Mouse (Mus musculus): ENCODE measurements at regions not wholly inside any gene's neighbourhood (a gene's known extent, or its start where the extent isn't known, plus 50 kb on each side); places are given as distances from the start of the nearest gene placed in this dataset.

GRCm38 (mm10) chrX:70006113-70006512, 61.0 kb downstream of the 1700020N15Rik start:
- no peaks in the 10 kb centered on the region for H3K4me1 ChIP-seq
- peak; percentile 95 for ATAC-seq (replicated peaks; ENCODE audit: low FRiP score)
- H3K27me3 ChIP-seq, result no peaks in the 10 kb centered on the region
- H3K4me3 ChIP-seq (replicated peaks), result no peak overlapping the region
- no peak overlapping the region for H3K4me2 ChIP-seq
- H3K36me3 ChIP-seq, result no peaks in the 10 kb centered on the region
- H3K9me3 ChIP-seq (replicated peaks), result no peaks in the 10 kb centered on the region
- no peak overlapping the region for H3K9ac ChIP-seq
- H3K27ac ChIP-seq, result no peak overlapping the region
- 14% methylated on average over 2 of the region's 2 CpGs for WGBS

DNA sequence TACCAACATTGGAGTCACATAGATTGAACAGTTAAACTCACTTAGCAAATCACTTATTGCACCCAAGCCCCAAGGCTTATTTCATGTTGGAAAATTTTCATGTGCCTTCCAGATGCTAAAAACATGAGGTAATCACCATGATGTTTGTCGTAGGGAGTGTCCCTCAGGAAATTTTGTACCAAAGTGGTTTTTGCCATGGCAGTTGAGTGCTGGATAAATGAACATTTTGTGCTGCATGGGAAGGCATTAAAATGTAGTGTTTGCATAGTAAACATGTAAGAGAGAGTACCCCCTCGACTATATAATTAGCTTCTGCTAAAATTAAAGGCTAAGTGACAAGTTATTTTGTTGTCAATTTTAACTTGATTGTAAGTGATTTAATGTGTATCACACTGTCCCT, 62.0 kb downstream of the 1700020N15Rik start:
- no peaks in the 10 kb centered on the region for H3K4me1 ChIP-seq
- no peaks in the 10 kb centered on the region for H3K27me3 ChIP-seq
- ATAC-seq (replicated peaks; ENCODE audit: low FRiP score), result no peak
- no peak overlapping the region for H3K4me2 ChIP-seq
- H3K27ac ChIP-seq, result no peak overlapping the region
- H3K4me3 ChIP-seq (replicated peaks), result no peak overlapping the region
- WGBS, result 71% methylated on average over 2 of the region's 2 CpGs
- no peaks in the 10 kb centered on the region for H3K9me3 ChIP-seq (replicated peaks)
- H3K9ac ChIP-seq, result no peak overlapping the region
- no peaks in the 10 kb centered on the region for H3K36me3 ChIP-seq

Measured in kidney, embryonic 15.5 days (tissue).